Mouse (Mus musculus) heart, adult 2 months (tissue): Measurements from ENCODE around the gene Polr1c.

Source experiments
- CTCF ChIP-seq: fragments of 200-600 bp; IDR thresholded peaks from 2 replicates; pipeline ENCODE4 v1.8.1; 2022; ENCODE audit warnings: antibody characterized with exemption, mild to moderate bottlenecking, moderate library complexity
- POLR2A ChIP-seq: fragments of 200-500 bp; IDR thresholded peaks from 2 replicates; pipeline ENCODE4 v1.6.1; 2011; ENCODE audit warnings: mild to moderate bottlenecking, low read depth, low read length, control low read depth; ENCODE audit not compliant: insufficient read depth

DNA sequence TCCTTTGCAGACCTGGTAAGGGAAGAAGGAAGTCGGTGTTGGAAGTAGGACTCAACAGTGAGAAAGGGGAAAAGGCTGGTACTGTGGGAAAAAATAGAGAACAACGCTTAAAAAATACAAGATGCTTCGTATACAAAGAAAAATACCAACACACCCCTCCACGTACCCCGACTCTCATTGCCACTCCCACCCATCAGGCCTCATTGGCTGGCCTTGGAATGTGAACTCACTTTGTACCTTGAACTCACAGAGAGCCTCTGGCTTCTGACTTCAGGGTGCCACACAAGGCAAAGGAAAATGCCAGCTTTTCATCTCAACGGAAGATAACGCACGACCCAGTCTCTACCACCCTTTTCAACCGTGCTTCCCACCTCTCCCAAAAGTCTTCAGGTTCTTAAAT is 35.3 kb upstream of the Polr1c start:
- TF ChIP-seq POLR2A (no peak), CTCF (no peak)
